Mouse (Mus musculus) heart, adult 10 weeks (tissue): ENCODE results near the gene Rnf187. TPM values are rescaled to one million over a fixed set of nuclear protein-coding genes. Genes with fewer than 3 reads are reported as not detected.

Experiments
- polyA plus RNA-seq: library from polyadenylated mRNA; stranded (reverse); fragments of 350-450 nt; fragmentation: Illumina TruSeq; extraction: RNeasy Lipid Tissue Mini Kit (QIAGEN cat#74804); gene quantifications from one replicate; pipeline ENCODE4 v1.2.3, GENCODE M21; 2014; ENCODE audit warnings: low read depth, low replicate concordance

The Rnf187 gene
- 123 TPM for polyA plus RNA-seq

GRCm38 (mm10) chr11:58938322-58939087 lies at the start of gene Rnf187:
Rnf187 (minus strand) TSS chr11:58938916.

DNA sequence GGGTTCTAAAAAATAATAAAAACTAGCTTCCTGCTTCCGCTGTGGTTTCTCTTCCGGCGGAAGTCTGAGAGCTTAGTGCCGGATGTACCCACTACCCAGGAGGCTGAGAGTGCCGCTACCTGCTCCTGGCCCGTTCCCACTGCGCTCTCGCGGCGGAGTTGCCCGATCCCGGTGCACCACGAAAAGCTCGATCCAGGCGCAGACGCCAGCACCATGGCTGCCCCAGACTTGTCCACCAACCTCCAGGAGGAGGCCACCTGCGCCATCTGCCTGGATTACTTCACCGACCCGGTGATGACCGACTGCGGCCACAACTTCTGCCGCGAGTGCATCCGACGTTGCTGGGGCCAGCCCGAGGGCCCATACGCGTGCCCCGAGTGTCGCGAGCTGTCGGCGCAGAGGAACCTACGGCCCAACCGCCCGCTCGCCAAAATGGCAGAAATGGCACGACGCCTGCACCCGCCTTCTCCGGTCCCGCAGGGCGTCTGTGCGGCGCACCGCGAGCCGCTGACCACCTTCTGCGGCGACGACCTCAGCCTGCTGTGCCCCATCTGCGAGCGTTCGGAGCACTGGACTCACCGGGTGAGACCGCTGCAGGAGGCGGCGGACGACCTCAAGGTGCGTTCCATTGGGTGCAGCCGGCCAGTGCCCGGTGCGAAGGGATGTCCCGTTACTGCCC lies 39.5 kb upstream of the Rnf187 start, which contains the start of gene Trim11:
TSS of gene Trim11 (plus strand) at position 67 of the 679 bp plus-strand sequence.

DNA sequence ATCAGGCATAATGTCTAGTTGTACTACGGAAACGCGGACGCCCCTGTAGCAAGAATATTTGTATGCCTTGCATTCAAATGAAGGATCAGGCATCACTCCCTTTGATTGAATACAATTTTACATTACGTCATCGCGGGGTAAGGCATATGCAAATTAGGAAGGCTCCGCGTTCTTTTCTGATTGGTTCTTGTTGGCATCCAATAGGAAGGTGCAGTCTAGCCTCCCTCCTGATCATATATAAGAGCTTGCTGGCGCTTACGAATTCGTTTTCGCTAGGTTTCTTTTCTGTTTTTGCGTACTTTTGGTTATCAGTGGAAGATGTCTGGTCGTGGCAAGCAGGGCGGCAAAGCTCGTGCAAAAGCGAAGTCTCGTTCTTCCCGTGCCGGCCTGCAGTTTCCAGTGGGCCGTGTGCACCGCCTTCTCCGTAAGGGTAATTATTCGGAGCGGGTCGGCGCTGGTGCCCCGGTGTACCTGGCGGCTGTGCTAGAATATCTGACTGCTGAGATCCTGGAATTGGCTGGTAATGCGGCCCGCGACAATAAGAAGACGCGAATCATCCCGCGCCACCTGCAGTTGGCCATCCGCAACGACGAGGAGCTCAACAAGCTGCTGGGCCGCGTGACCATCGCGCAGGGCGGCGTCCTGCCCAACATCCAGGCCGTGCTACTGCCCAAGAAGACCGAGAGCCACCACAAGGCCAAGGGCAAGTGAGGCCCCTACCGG lies 15.9 kb upstream of the Rnf187 start, which contains the start of the genes Hist3h2a and Trim17:
TSS of gene Hist3h2a (plus strand) at position 266 of the 723 bp plus-strand sequence.
TSS of gene Trim17 (plus strand) at position 266 of the 723 bp plus-strand sequence.

DNA sequence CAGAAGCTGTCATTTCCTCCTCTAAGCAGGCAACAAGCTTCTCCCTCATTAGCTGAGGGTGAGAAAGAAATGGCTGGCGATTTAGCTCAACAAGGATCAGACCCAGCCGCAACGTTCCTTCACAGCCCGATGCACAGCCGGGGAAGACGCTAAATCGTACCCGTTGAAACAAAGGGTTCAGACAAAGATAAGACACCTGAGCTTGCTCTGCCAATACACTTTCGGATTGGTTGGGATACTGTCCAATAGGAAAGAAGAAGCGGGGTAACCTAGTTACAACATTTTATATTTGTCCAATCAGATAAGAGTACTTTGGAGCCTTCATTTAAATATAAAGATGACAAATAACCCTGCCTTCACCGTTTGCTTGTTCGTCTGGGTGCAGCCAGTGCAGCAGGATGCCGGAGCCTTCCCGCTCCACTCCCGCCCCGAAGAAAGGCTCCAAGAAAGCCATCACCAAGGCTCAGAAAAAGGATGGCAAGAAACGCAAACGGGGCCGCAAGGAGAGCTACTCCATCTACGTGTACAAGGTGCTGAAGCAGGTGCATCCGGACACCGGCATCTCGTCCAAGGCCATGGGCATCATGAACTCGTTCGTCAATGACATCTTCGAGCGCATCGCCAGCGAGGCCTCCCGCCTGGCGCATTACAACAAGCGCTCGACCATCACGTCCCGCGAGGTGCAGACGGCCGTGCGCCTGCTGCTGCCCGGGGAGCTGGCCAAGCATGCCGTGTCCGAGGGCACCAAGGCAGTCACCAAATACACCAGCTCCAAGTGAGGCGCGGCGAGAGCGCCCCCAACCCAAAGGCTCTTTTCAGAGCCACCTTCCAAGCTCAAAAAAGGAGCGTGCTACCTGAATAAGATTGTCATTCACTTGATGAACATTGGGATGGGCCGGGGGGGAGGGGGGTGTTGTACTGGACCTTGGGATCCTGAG lies 10.1 kb upstream of the Rnf187 start, which contains the start of gene Hist3h2ba:
TSS of gene Hist3h2ba (plus strand) at position 379 of the 938 bp plus-strand sequence.

DNA sequence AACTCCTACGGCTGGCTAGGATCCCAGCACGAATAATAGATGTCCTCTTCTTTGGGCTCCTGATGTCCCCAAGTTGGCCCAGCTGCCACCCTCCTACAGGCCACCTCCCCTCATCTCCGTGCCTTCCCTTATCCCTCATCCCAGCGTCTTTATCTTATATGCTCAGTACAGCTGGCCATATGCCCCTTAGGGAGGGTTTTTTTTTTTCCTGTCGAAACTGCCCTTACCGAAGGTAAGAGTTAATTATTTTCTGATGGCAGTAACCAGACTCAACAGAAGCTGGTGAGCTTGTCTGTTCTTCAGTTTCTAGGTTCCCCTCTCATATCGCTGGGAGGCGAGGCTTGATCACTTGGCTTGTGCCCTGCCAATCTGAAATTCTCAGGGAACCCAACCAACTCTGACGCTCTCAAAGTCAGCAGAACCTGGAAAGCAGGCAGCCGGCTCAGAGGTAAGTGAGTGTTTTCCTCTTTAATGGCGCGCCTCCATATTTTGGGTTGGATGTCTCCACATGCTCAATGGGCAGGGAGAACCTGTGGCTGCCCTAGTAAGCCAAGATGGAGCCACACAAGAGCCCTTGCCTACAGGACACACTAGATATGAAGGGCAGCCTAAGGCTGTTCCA lies 20.9 kb downstream of the Rnf187 start, which contains the start of gene Btnl10:
TSS of gene Btnl10 (plus strand) at position 164 of the 622 bp plus-strand sequence.

DNA sequence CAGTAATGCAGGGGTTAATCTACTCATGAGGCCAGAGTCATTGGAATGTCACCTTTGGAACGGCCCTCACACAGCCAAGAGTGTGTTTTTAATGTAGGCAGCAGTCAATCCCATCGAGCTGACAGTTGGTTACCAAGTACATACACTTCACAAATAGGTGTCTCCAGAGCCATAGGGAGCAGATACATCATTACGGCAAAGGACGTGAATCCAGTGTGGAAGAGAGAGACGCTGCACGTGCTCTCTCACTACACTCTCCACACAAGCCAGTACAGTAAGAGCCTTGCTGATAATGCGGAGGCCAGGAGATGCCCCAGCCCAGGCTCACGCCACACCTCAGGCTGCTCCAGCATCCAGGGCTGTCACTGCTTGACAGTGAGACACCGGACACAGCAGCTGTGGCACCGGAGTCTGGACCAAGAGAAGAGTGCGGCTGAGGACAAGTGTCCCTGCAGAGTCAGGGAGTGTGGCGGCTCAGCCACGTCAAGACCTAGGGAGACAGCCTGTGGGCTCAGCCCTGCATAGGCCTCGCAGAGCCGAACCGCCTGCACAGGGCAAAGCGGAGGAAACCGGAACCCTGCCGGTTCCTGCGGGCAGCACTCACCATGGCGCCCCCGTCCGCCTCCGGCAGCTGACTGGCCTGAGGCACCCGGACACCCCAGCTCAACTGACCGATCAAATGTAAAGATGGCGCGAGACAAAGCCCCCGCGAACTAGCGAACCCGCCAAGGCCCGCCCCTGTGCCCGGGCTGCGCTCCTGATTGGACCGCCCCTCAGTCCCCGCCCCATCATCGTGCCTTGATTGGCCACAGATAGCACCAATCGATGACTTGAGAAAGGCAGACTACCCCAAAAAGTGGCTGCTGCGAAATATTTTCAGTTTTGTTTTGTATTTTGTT lies 35.0 kb downstream of the Rnf187 start, which contains the start of gene Zfp39:
TSS of gene Zfp39 (minus strand) at position 715 of the 899 bp plus-strand sequence.

Other genes with a start within 250 kb of the Rnf187 start
- gene Olfr319, start 239.8 kb downstream of the Rnf187 start, polyA plus RNA-seq: not detected
- not detected for gene Olfr318, start 214.9 kb downstream of the Rnf187 start, polyA plus RNA-seq
- gene Olfr317, start 199.7 kb downstream of the Rnf187 start, polyA plus RNA-seq: not detected
- not detected for gene Olfr316, start 186.2 kb downstream of the Rnf187 start, polyA plus RNA-seq
- gene Olfr315, start 165.7 kb downstream of the Rnf187 start, polyA plus RNA-seq: not detected
- not detected for gene Olfr314, start 156.0 kb downstream of the Rnf187 start, polyA plus RNA-seq
- not detected for gene Fam183b, start 137.0 kb downstream of the Rnf187 start, polyA plus RNA-seq
- not detected for gene Olfr313, start 123.9 kb downstream of the Rnf187 start, polyA plus RNA-seq
- gene Olfr312, start 109.7 kb downstream of the Rnf187 start, polyA plus RNA-seq: not detected
- not detected for gene Olfr311, start 99.7 kb downstream of the Rnf187 start, polyA plus RNA-seq
- gene Gm12258, start 91.8 kb downstream of the Rnf187 start, polyA plus RNA-seq: 2.0 TPM
- 1.9 TPM for gene 2810021J22Rik, start 71.7 kb downstream of the Rnf187 start, polyA plus RNA-seq
- 2.0 TPM for gene Zfp39, start 34.7 kb downstream of the Rnf187 start, polyA plus RNA-seq
- gene Btnl10, start 21.0 kb downstream of the Rnf187 start, polyA plus RNA-seq: not detected
- 0.94 TPM for gene Hist3h2ba, start 10.0 kb upstream of the Rnf187 start, polyA plus RNA-seq
- 13.8 TPM for gene Hist3h2a, start 15.8 kb upstream of the Rnf187 start, polyA plus RNA-seq
- 0.24 TPM for gene Trim17, start 15.8 kb upstream of the Rnf187 start, polyA plus RNA-seq
- 21.1 TPM for gene Trim11, start 39.2 kb upstream of the Rnf187 start, polyA plus RNA-seq
- gene Obscn, start 197.5 kb upstream of the Rnf187 start, polyA plus RNA-seq: 444 TPM
- gene Iba57, start 224.8 kb upstream of the Rnf187 start, polyA plus RNA-seq: 14.1 TPM
- gene Gjc2, start 244.3 kb upstream of the Rnf187 start, polyA plus RNA-seq: 0.55 TPM